Mouse (Mus musculus) embryonic facial prominence, embryonic 12.5 days (tissue): Measurements from ENCODE around the gene Sgip1. TPM values are rescaled to one million over a fixed set of nuclear protein-coding genes. Genes with fewer than 3 reads are reported as not detected.
A peak's percentile ranks its signal among the peaks of the same experiment; 100 is the strongest.

Experiments used
- ATAC-seq: fragments of 200-750 bp; cut with Nextera tagmentation; 2 replicates; pipeline ENCODE4 v1.8.0; 2017; ENCODE audit not compliant: insufficient number of reproducible peaks, insufficient read depth, low FRiP score, low TSS enrichment
- H3K27ac ChIP-seq: fragments of 300-500 bp; sonication (generic); 2 replicates; pipeline ENCODE4 v1.5.1; 2016; ENCODE audit warnings: mild to moderate bottlenecking
- H3K27me3 ChIP-seq: fragments of 300-500 bp; sonication (generic); 2 replicates; pipeline ENCODE4 v1.6.1; 2016; ENCODE audit warnings: mild to moderate bottlenecking, moderate library complexity
- H3K36me3 ChIP-seq: fragments of 300-500 bp; sonication (generic); 2 replicates; pipeline ENCODE4 v1.6.1; 2016; ENCODE audit warnings: mild to moderate bottlenecking
- H3K4me1 ChIP-seq: fragments of 300-500 bp; sonication (generic); 2 replicates; pipeline ENCODE4 v1.6.1; 2016
- H3K4me2 ChIP-seq: fragments of 300-500 bp; sonication (generic); replicated peaks from 2 replicates; pipeline ENCODE4 v1.6.1; 2016; ENCODE audit warnings: mild to moderate bottlenecking, moderate library complexity
- H3K4me3 ChIP-seq: fragments of 300-500 bp; sonication (generic); 2 replicates; pipeline ENCODE4 v1.5.1; 2016; ENCODE audit warnings: mild to moderate bottlenecking
- H3K9ac ChIP-seq: fragments of 300-500 bp; sonication (generic); 2 replicates; pipeline ENCODE4 v1.6.1; 2016; ENCODE audit warnings: mild to moderate bottlenecking, moderate library complexity
- H3K9me3 ChIP-seq: fragments of 300-500 bp; sonication (generic); 2 replicates; pipeline ENCODE4 v1.6.1; 2016; ENCODE audit warnings: mild to moderate bottlenecking, moderate library complexity
- WGBS: fragments of 180-500 bp; shearing (Covaris S2); methylation state at CpG from one replicate; pipeline ENCODE4 v1.1.7; 2016; 5-methylcytosine and 5-hydroxymethylcytosine counted together
- polyA plus RNA-seq: library from polyadenylated mRNA; unstranded; fragments of >200 nt; fragmentation: Nextera tagmentation; extraction: Ambion mirVana; gene quantifications from 2 replicates; pipeline ENCODE4 v1.2.1, GENCODE M21; 2016

Gene Sgip1
- polyA plus RNA-seq, 1 experiment from 2014 or later: 14.1 TPM

DNA sequence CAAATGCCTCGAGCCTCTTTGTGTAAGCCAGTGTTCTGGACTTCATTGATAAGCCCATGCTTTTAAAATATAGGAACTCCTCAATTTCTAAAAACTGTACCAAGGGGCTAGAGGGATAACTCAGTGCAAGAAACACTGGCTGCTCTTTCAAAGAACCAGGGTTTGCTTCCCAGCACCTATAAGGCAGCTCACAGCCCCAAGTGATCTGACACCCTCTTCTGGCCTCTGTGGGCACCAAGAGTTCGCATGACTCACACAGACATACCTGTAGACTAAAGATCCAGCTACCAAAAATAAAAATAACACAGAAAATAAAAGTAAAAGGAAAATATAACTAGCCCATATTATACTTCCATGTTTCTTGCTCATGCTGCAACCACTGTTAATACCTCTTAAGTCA lies 246.7 kb downstream of the Sgip1 start:
- H3K9me3 ChIP-seq: no peaks in the 10 kb centered on the region
- no peak overlapping the region for H3K4me3 ChIP-seq
- no peak overlapping the region for H3K4me2 ChIP-seq
- no peak for ATAC-seq
- H3K9ac ChIP-seq: no peak overlapping the region
- H3K27ac ChIP-seq: no peak overlapping the region
- peaks cover 16% of the 10 kb centered on the region for H3K4me1 ChIP-seq
- H3K27me3 ChIP-seq: no peaks in the 10 kb centered on the region
- 76% methylated on average over 2 of the region's 2 CpGs for WGBS
- no peaks in the 10 kb centered on the region for H3K36me3 ChIP-seq

DNA sequence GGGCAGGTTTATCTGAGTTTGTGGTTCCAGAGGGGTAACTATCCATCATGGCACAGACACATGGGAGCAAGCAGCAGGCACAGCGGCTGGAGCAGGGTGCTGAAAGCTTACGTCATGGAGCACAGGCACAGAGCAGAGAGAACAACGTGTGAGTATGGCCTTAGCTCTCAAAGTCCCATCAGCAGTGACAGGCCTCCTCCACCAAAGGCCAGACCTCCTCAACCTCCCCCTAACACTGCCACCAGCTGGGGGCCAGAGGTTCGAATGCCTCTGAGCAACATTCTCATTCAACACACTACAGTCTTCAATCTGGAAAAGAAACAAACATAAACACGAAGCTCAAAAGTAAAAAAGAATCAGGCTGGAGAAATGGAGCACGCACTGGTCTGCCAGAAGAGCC lies 247.4 kb downstream of the Sgip1 start:
- no peak overlapping the region for H3K27ac ChIP-seq
- H3K9ac ChIP-seq: no peak overlapping the region
- ATAC-seq: no peak
- H3K4me3 ChIP-seq: no peak overlapping the region
- no peaks in the 10 kb centered on the region for H3K9me3 ChIP-seq
- 69% methylated on average over 6 of the region's 6 CpGs for WGBS
- H3K27me3 ChIP-seq: no peaks in the 10 kb centered on the region
- peaks cover 16% of the 10 kb centered on the region for H3K4me1 ChIP-seq
- H3K36me3 ChIP-seq: no peaks in the 10 kb centered on the region
- H3K4me2 ChIP-seq: no peak overlapping the region

DNA sequence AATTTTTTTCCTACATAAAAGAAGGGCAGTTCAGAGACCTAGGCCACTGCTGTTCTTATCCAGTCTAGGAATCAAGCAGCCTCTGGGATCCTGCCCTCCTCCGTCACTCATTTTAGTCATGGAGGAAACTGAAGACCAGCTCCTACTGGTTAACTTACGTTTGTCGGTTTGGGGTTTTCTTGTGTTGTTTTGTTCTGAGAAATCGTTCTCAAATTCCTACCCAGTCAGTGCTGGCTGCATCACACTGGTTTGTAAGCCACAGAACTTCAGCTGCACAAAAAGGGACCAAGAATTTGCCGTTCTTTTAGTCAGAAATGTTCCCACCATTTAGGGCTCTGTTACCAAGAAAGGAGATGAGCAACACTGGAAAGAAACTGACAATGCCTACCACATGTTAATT lies 248.3 kb downstream of the Sgip1 start:
- Histone ChIP-seq H3K36me3 (no peaks in the 10 kb centered on the region), H3K9me3 (no peaks in the 10 kb centered on the region), H3K4me3 (no peak overlapping the region), H3K27me3 (no peaks in the 10 kb centered on the region), H3K27ac (no peak overlapping the region), H3K9ac (no peak overlapping the region), H3K4me2 (no peak overlapping the region), H3K4me1 (peaks cover 16% of the 10 kb centered on the region)
- ATAC-seq: no peak
- WGBS: 60% methylated on average over 5 of the region's 5 CpGs

DNA sequence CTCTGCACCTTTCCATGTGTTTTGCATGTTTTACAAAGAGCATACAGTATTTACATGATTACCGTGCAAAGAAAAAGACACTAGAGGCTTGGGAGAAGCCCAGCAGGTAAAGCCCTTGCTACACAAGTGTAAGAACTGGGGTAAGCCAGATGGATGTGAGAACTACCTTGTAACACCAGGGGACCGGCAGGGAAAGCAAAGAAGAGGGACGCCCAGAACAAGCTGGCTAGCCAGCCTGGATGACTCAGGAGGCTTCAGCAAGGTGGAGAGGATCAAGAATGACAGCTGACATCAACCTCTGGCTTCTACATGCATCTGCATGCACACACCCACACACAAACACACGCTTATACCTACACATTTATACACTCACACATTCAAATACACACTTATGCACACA lies 248.9 kb downstream of the Sgip1 start:
- H3K27me3 ChIP-seq: no peaks in the 10 kb centered on the region
- WGBS: 76% methylated on average over 4 of the region's 4 CpGs

DNA sequence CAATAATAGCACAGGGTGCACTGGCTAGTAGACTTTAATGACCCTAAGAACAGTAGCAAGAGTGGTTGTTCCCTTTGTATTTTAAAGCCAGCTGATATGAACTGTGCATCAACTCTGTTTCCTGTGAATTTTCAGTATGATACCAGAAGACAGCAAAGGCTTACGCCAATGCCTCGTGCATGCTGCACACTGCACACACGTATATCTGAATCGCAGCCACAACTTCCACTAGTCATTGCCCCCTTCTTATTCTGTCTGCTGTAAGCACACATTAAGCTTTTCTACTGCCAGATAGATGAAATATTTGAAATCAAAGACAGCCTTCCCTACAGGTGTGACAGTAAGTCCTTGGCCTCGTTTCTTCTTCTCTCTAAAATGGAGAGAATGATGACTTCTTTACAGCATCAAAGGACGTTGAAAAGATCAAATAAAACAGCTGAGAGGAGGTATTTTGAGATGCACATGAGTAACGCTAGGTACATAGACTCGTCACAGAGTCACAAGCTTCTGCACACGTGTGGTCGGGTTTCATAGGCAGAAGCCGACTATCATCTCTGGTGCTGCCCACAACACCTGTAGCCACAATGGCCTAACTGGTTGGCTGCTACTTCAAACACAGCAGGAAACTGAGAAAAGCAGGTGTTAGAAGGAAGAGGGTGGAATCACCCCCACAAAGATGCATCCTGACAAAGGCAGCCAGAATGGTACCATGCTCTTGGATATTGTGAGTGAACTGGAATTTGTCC lies 249.7 kb downstream of the Sgip1 start:
- no peak for ATAC-seq
- Histone ChIP-seq H3K27me3 (no peaks in the 10 kb centered on the region), H3K4me3 (no peak overlapping the region), H3K4me1 (peaks cover 16% of the 10 kb centered on the region), H3K9ac (no peak overlapping the region), H3K27ac (no peak overlapping the region), H3K9me3 (no peaks in the 10 kb centered on the region), H3K4me2 (no peak overlapping the region), H3K36me3 (no peaks in the 10 kb centered on the region)
- 67% methylated on average over 11 of the region's 11 CpGs for whole genome bisulfite sequencing

More for the DNA sequence above, 248.9 kb downstream of the Sgip1 start:
- H3K36me3 ChIP-seq: no peaks in the 10 kb centered on the region
- no peak overlapping the region for H3K27ac ChIP-seq
- H3K4me2 ChIP-seq: no peak overlapping the region
- H3K9me3 ChIP-seq: no peaks in the 10 kb centered on the region
- H3K9ac ChIP-seq: no peak overlapping the region
- peaks cover 16% of the 10 kb centered on the region for H3K4me1 ChIP-seq
- H3K4me3 ChIP-seq: no peak overlapping the region
- ATAC-seq: no peak

DNA sequence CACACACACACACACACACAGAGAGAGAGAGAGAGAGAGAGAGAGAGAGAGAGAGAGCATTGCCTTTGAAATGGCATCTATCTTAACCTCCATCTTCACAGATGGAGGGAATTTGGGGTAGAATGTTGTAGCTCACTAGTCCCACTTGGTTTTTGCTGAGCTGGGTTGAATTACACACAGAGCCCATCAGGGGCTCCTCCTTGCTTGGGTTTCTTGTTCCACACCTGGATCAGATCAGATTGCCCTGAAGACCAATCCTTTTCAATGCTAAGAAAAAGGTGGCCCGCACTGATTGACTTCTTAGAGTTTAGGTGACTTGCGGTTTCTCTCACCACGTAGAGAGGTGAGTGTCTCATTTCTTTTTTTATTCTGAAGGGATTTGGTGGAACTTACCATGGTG lies 250.6 kb downstream of the Sgip1 start:
- H3K27me3 ChIP-seq: no peaks in the 10 kb centered on the region
- H3K9ac ChIP-seq: no peak overlapping the region
- no peaks in the 10 kb centered on the region for H3K36me3 ChIP-seq
- peaks cover 16% of the 10 kb centered on the region for H3K4me1 ChIP-seq
- ATAC-seq: no peak
- no peak overlapping the region for H3K4me2 ChIP-seq
- 27% methylated on average over 3 of the region's 3 CpGs for WGBS
- H3K27ac ChIP-seq: no peak overlapping the region
- H3K4me3 ChIP-seq: no peak overlapping the region
- no peaks in the 10 kb centered on the region for H3K9me3 ChIP-seq

DNA sequence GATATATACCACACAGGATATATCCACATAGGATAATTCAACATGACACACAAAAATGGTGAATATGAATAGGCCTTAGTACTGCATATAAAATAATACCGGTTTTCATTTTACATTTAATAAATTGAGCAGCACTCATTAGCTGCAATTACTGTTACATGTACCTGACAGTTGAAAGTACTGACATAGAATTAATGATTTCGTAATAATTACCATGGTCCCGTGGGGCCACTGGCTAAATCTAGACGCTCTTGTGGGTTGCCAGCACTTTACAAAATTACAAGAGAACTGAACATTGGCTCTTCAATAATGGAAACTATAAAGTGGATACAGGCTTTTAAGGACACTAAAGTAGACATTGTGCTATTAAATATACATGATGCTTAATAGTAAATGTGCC lies 263.6 kb downstream of the Sgip1 start:
- H3K27ac ChIP-seq: peak overlapping the region; percentile 88; the same call in 1 of the 2 replicates
- 69% methylated on average over 4 of the region's 4 CpGs for WGBS

DNA sequence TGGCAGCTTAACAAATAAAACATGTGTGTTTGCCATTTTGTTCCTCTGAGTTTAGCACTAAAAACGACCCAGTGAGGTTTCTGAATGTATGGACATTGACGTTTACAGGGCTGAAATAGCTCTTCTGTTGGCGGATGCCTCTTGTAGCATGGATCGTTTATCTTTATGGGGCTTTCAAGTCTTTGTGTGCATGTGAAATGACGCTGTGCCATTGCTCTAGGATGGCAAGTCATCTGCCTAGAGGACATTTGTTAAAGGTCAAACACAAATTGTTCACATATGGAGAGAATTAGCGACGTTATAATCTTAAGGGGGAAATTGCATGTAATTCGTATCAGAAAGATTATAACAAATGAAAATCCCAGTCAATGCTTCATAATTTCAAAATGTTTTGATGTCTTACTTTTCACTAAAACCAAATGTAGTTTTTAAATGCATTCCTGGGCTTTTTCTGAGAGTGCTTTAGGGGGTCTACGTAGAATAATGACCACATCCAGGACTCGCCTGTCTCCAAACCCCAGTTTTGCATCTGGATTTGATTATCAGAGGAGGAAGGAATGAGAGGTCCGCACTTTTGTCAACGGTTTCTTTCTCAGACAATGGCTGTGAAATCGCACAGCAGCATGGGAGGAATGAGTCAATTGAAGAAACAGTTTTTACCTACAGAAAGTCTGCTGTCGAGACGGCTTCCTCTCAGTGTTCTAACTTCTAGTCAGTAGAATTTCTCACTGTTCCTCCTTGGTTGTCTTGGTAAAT lies 264.3 kb downstream of the Sgip1 start:
- Histone ChIP-seq H3K4me2 (no peak overlapping the region), H3K27me3 (no peaks in the 10 kb centered on the region), H3K4me3 (no peak overlapping the region), H3K4me1 (peaks cover 19% of the 10 kb centered on the region), H3K27ac (peak overlapping the region; percentile 88), H3K9ac (no peak overlapping the region), H3K9me3 (no peaks in the 10 kb centered on the region), H3K36me3 (no peaks in the 10 kb centered on the region)
- no peak for ATAC-seq
- 21% methylated on average over 15 of the region's 15 CpGs for WGBS

More for the DNA sequence above, 263.6 kb downstream of the Sgip1 start:
- Histone ChIP-seq H3K4me3 (no peak overlapping the region), H3K9me3 (no peaks in the 10 kb centered on the region), H3K4me2 (no peak overlapping the region), H3K9ac (no peak overlapping the region), H3K27me3 (no peaks in the 10 kb centered on the region), H3K36me3 (no peaks in the 10 kb centered on the region), H3K4me1 (peaks cover 26% of the 10 kb centered on the region)
- ATAC-seq: no peak

DNA sequence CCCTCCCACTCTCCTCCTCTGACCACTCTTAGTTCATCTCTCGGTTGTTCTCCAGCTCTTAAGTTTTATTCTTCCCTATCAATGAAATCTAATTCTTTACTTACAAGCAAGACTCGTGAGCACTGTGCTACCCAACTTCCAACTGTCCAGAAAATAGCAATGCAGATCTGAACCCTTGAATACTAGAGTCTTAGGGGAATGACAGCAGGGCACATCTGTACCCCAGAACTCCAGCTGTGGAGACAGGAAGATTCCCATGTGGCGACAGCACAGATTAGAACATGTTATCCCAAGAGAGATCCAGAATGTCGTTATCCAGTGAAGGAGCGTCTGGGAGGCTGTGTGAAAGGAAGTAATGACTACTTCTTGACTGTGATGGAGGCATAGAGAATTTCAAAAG lies 265.2 kb downstream of the Sgip1 start:
- Histone ChIP-seq H3K9ac (no peak overlapping the region), H3K4me3 (no peak overlapping the region), H3K36me3 (no peaks in the 10 kb centered on the region), H3K27me3 (no peaks in the 10 kb centered on the region), H3K9me3 (no peaks in the 10 kb centered on the region), H3K4me2 (no peak overlapping the region), H3K4me1 (peaks cover 19% of the 10 kb centered on the region), H3K27ac (peak overlapping the region; percentile 88)
- no peak for ATAC-seq
- WGBS: 64% methylated on average over 5 of the region's 5 CpGs

DNA sequence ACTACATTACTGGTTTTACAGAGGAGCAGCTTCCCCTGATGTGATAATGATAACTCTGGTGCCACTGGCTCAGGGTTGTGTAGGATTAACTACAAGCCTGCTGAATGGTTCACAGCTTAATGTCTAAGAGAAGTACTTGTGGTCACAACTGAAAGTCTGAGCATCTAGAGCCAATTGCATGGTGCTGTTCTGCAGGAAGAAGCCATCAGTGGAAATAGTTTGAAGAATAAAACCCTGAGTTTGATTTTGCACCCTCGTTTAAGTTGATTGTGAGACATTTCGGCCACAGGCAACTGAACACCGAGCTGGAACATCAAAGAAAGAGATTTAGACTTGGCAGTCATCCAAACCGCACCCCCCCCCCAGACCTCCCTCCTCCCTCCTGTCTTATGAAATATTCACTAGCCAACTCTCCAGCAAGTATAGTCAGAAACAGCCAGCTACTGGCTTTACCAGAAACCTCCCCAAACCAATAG lies 265.9 kb downstream of the Sgip1 start:
- 16% methylated on average over 4 of the region's 4 CpGs for WGBS
- H3K27ac ChIP-seq: peak overlapping the region; percentile 88
- peaks cover 23% of the 10 kb centered on the region for H3K4me1 ChIP-seq
- no peaks in the 10 kb centered on the region for H3K9me3 ChIP-seq
- no peak overlapping the region for H3K4me2 ChIP-seq
- no peaks in the 10 kb centered on the region for H3K27me3 ChIP-seq
- no peaks in the 10 kb centered on the region for H3K36me3 ChIP-seq
- no peak for ATAC-seq
- no peak overlapping the region for H3K9ac ChIP-seq
- no peak overlapping the region for H3K4me3 ChIP-seq

DNA sequence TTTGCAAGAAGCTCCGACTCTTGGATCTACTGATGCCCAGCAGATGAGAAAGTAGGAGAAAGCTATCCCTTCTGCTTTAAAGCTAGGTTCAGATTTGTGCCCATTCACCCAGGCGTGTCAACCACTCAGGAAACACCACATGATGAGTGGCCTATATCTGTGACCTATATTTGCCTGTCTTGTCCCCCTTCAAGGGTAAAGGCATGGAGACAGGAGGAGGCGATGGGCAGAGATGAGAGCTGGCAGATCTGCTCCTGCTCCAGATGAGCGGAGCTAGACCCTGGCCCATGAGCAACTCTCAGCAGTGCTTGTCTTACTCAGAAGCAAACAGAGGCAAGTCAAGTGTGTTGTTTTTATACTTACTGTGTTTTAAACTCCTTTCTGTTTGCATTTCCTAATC lies 269.6 kb downstream of the Sgip1 start:
- no peak overlapping the region for H3K4me2 ChIP-seq
- H3K4me3 ChIP-seq: no peak overlapping the region
- H3K9ac ChIP-seq: no peak overlapping the region
- no peak overlapping the region for H3K27ac ChIP-seq
- 91% methylated on average over 4 of the region's 4 CpGs for WGBS
- H3K36me3 ChIP-seq: no peaks in the 10 kb centered on the region
- H3K9me3 ChIP-seq: no peaks in the 10 kb centered on the region
- peaks cover 37% of the 10 kb centered on the region for H3K4me1 ChIP-seq
- H3K27me3 ChIP-seq: no peaks in the 10 kb centered on the region
- ATAC-seq: no peak

DNA sequence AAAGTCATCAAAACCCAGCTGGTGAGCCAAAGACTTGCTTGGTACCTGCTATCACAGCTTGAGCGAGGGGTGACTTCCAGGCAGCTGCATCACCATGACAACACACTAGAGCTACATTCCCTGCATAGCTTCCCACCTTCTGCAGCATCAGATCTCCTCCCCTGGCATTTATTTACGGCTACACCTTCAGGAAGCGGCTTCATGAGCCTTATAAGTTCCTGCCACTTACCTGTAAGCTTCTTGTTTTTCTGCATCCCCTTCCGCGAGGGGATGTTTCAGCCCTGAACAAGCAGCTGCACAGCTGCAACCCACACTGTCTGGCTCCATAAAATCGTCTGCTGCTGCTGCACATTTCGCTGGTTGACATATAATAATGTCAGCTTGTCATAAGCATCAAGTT lies 270.7 kb downstream of the Sgip1 start:
- Histone ChIP-seq H3K27me3 (no peaks in the 10 kb centered on the region), H3K27ac (no peak overlapping the region), H3K9me3 (no peaks in the 10 kb centered on the region), H3K4me2 (no peak overlapping the region), H3K4me1 (peaks cover 26% of the 10 kb centered on the region), H3K9ac (no peak overlapping the region; the same call in 1 of the 2 replicates), H3K36me3 (no peaks in the 10 kb centered on the region), H3K4me3 (no peak overlapping the region)
- no peak for ATAC-seq
- 33% methylated on average over 7 of the region's 7 CpGs for WGBS
